ENCODE assay signal across 8 mouse cellular contexts in genomic region chr5:24389011-24389657, GRCm38 (mm10).
DNase-seq lines count a peak whose midpoint lies in the region; ATAC-seq lines count a peak whose summit lies in the region.

No protein-coding gene starts in this region.

- peak; percentile 29 for DNase-seq in cerebellum, adult 9-10 months
- no peak for DNase-seq in cerebellum, postnatal 14 days
- peak; percentile 74 for DNase-seq in CD4-positive, CD25-positive, alpha-beta regulatory T cell, adult 2 months (ENCODE audit: low read depth, low spot score)
- DNase-seq in forelimb bud, embryonic 11.5 days (ENCODE audit: low read depth, low spot score): peak; percentile 62
- DNase-seq in lung, postnatal 4 days: peak; percentile 69 to 74
- DNase-seq in urinary bladder, postnatal 10 days (ENCODE audit: low spot score): no peak
- DNase-seq in cerebellum, adult 18-20 months: no peak

- ATAC-seq in frontal cortex, adult (ENCODE audit: low TSS enrichment): no peak

Comparison
In these comparisons a context has a peak if more than half of its experiments do, and no peak if none do; other contexts are left out.
1. DNase-seq: peak in cerebellum, adult 9-10 months (single experiment), CD4-positive, CD25-positive, alpha-beta regulatory T cell, adult 2 months (single experiment), forelimb bud, embryonic 11.5 days (single experiment) and lung, postnatal 4 days (2 of 2); none in cerebellum, postnatal 14 days (0 of 2), urinary bladder, postnatal 10 days (single experiment) and cerebellum, adult 18-20 months (0 of 2).